Mouse (Mus musculus) thymus, adult 2 months (tissue): ENCODE results near the gene Evi5.

Experiments used
- CTCF ChIP-seq: fragments of 200-500 bp; IDR thresholded peaks from 2 replicates; pipeline ENCODE4 v1.5.1; 2012; ENCODE audit warnings: mild to moderate bottlenecking, control low read depth, low read length, moderate library complexity, borderline replicate concordance; ENCODE audit not compliant: control insufficient read depth, poor library complexity, insufficient read depth; ENCODE audit errors: extremely low read depth
- POLR2A ChIP-seq: fragments of 200-500 bp; IDR thresholded peaks from 2 replicates; pipeline ENCODE4 v1.6.1; 2012; ENCODE audit warnings: mild to moderate bottlenecking, low read length, control low read depth, moderate library complexity; ENCODE audit not compliant: control insufficient read depth, poor library complexity, insufficient read depth; ENCODE audit errors: extremely low read depth

DNA sequence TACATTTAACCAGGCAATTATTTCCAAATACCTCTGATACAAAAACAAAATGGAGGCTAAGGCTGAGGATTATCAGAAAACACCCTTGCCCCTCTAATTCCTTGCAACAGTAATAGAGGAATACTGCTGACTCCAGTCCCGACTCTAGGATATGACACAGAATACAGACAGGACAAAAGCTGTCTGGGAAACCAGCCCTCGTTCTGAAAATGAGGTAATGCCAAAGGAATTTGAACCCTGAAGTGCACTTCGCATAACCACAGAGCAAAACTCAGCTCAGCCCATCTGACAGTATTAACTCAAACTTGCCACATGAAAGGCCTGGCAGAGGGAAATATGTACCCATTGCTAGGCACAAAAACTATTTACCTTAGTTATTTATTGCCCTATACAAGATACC is 81.6 kb downstream of the Evi5 start:
- TF ChIP-seq POLR2A (no peak), CTCF (no peak)
